Mouse (Mus musculus) midbrain, postnatal 0 days (tissue): ENCODE results near the gene Il10ra. TPM values are rescaled to one million over a fixed set of nuclear protein-coding genes. Genes with fewer than 3 reads are reported as not detected.

ENCODE experiments used
- ATAC-seq: fragments of 200-750 bp; cut with Nextera tagmentation; 2 replicates; pipeline ENCODE4 v1.8.0; 2017; ENCODE audit warnings: moderate number of reproducible peaks, mild to moderate bottlenecking, moderate TSS enrichment, moderate library complexity; ENCODE audit not compliant: low FRiP score
- DNase-seq: peaks from one replicate; pipeline ENCODE4 v3.0.0-alpha.2; 2015; ENCODE audit warnings: low spot score
- H3K27ac ChIP-seq: fragments of 300-500 bp; sonication (generic); 2 replicates; pipeline ENCODE4 v1.5.1; 2014; ENCODE audit warnings: low read depth, mild to moderate bottlenecking, low read length, mixed read lengths
- H3K27me3 ChIP-seq: fragments of 300-500 bp; sonication (generic); 2 replicates; pipeline ENCODE4 v1.6.1; 2014; ENCODE audit warnings: low read length, control low read depth, mixed read lengths; ENCODE audit not compliant: insufficient read depth
- H3K36me3 ChIP-seq: fragments of 300-500 bp; sonication (generic); 2 replicates; pipeline ENCODE4 v1.6.1; 2014; ENCODE audit warnings: low read length, control low read depth, mixed read lengths; ENCODE audit not compliant: insufficient read depth
- H3K4me1 ChIP-seq: fragments of 300-500 bp; sonication (generic); 2 replicates; pipeline ENCODE4 v1.6.1; 2014; ENCODE audit warnings: mild to moderate bottlenecking, control low read depth, antibody characterized with exemption, low read length, mixed read lengths; ENCODE audit not compliant: insufficient read depth
- H3K4me2 ChIP-seq: fragments of 300-500 bp; sonication (generic); 2 replicates; pipeline ENCODE4 v1.6.1; 2014; ENCODE audit warnings: low read depth, mild to moderate bottlenecking, low read length, mixed read lengths; ENCODE audit not compliant: poor library complexity, severe bottlenecking
- H3K4me3 ChIP-seq: fragments of 300-500 bp; sonication (generic); 2 replicates; pipeline ENCODE4 v1.5.1; 2014; ENCODE audit warnings: low read depth, mild to moderate bottlenecking, low read length, moderate library complexity
- H3K9ac ChIP-seq: fragments of 300-500 bp; sonication (generic); replicated peaks from 2 replicates; pipeline ENCODE4 v1.6.1; 2014; ENCODE audit warnings: mild to moderate bottlenecking, low read length, moderate library complexity, mixed read lengths; ENCODE audit not compliant: poor library complexity, severe bottlenecking
- H3K9me3 ChIP-seq: fragments of 300-500 bp; sonication (generic); 2 replicates; pipeline ENCODE4 v1.6.1; 2016; ENCODE audit warnings: low read length, control low read depth
- CTCF ChIP-seq: IDR thresholded peaks from 2 replicates; pipeline ENCODE4 v1.5.1; 2016; ENCODE audit warnings: antibody characterized with exemption, mild to moderate bottlenecking
- WGBS: fragments of 180-500 bp; shearing (Covaris S2); extraction: QIAGEN DNeasy Blood & Tissue Kit; methylation state at CpG from one replicate; pipeline ENCODE4 v1.1.7; 2014; 5-methylcytosine and 5-hydroxymethylcytosine counted together
- polyA plus RNA-seq: library from polyadenylated mRNA; unstranded; fragments of >200 nt; fragmentation: Nextera tagmentation; extraction: Ambion mirVana; gene quantifications from 2 replicates; pipeline ENCODE4 v1.2.1, GENCODE M21; 2015
- total RNA-seq: library from RNA; depleted of rRNA; stranded (reverse); fragments of >200 nt; gene quantifications from 2 replicates; pipeline ENCODE4 v1.2.3, GENCODE M21; 2014

The Il10ra gene
- total and polyA plus RNA-seq, 2 experiments from 2014 or later = 0.81 to 1.4 TPM

DNA sequence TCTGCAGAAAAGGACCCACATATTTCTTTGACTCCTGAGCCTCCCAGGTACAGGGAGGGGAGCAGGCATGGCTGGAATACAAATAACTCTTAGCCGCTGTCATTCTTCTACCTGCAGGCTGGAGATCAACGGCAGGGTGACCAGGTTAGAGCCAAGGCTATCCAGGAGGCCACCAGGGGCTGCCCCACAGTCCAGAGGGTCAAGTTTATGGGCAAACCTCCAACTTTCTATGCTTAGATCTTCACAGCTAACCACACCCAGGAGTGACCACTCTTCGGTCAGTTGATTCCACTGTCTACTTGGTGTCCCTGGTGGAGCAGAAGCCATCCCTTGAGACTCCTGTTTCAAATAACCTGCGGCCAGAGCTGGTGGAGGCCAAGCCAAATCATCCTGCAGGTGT, 13.5 kb downstream of the Il10ra start:
- WGBS = 92% methylated on average over 4 of the region's 4 CpGs
- no peak for DNase-seq
- no peak for ATAC-seq
- no peaks in the 10 kb centered on the region for H3K27me3 ChIP-seq
- no peaks in the 10 kb centered on the region for H3K9me3 ChIP-seq
- TF ChIP-seq CTCF = no peak
- no peak overlapping the region for H3K4me3 ChIP-seq
- no peak overlapping the region for H3K9ac ChIP-seq
- H3K4me1 ChIP-seq = no peaks in the 10 kb centered on the region
- no peaks in the 10 kb centered on the region for H3K36me3 ChIP-seq
- H3K27ac ChIP-seq = no peak overlapping the region
- H3K4me2 ChIP-seq = no peak overlapping the region

DNA sequence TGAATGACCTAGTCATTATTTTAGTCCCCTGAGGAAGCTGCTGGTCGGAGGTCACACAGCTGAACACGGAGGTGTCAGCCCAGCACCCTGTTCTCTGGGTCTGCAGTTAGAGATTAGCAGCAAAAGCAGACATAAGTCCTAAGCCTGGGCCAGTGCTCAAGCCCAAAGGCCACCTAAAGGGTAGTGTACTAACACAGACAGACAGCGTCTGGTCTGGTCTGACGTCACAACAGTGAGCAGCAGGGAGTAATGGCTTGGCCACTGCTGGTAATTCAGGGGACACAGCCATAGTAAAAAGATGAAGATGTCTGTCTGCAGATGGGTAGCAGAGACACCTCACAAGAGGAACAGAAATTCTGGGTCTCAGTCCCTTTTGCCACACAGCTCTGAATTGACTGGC, 14.3 kb downstream of the Il10ra start:
- H3K27ac ChIP-seq = no peak overlapping the region
- no peak overlapping the region for H3K9ac ChIP-seq
- 62% methylated on average over 4 of the region's 4 CpGs for WGBS
- ATAC-seq (no peak), DNase-seq (no peak)
- no peak for TF ChIP-seq CTCF
- no peaks in the 10 kb centered on the region for H3K36me3 ChIP-seq
- no peaks in the 10 kb centered on the region for H3K9me3 ChIP-seq
- no peaks in the 10 kb centered on the region for H3K27me3 ChIP-seq
- H3K4me3 ChIP-seq = no peak overlapping the region
- no peak overlapping the region for H3K4me2 ChIP-seq
- H3K4me1 ChIP-seq = no peaks in the 10 kb centered on the region

DNA sequence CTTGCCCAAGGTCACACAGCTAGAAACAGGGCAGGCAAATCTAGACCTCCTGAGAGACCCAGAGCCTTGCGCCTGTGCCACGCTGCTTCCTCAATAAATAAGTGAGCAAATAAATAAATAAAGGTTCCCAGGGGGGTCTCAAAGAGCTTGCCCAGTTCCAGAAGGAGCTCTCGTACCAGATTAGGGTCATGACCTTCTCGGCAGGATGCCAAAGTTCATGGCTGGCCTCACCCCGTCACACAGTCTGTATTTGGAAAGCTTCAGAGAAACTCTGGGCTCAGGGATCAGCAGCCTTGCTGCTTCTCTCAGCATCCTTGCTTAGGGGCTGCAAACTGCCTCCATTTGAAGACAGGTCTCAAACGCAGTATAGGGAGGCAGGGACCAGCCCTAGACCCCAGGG, 14.9 kb downstream of the Il10ra start:
- Histone ChIP-seq H3K4me2 (no peak overlapping the region), H3K27me3 (no peaks in the 10 kb centered on the region), H3K27ac (no peak overlapping the region), H3K9me3 (no peaks in the 10 kb centered on the region), H3K4me1 (no peaks in the 10 kb centered on the region), H3K4me3 (no peak overlapping the region), H3K9ac (no peak overlapping the region), H3K36me3 (no peaks in the 10 kb centered on the region)
- WGBS = 56% methylated on average over 6 of the region's 6 CpGs
- DNase-seq (no peak), ATAC-seq (no peak)
- TF ChIP-seq CTCF = no peak

DNA sequence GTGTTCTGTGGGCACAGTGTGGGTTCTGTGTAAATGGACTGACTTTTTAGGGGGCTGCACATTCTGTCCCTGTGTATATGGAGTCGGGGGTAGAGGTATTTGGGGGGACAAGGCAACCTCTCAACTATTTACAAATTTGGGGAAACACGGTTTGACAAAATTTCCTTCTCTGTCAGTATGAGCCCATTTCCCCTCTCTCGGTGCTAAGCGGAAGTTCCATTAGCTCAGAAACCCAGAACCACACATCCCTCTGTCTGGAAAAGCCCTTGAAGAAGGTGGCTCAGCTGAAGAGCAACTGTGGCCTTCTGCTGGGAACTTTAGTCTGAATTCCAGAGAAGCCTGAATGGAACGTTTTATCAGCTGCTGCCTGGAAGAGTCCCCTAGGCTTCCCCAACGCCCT, 16.6 kb downstream of the Il10ra start:
- ATAC-seq = no peak
- WGBS = 80% methylated on average over 6 of the region's 6 CpGs

DNA sequence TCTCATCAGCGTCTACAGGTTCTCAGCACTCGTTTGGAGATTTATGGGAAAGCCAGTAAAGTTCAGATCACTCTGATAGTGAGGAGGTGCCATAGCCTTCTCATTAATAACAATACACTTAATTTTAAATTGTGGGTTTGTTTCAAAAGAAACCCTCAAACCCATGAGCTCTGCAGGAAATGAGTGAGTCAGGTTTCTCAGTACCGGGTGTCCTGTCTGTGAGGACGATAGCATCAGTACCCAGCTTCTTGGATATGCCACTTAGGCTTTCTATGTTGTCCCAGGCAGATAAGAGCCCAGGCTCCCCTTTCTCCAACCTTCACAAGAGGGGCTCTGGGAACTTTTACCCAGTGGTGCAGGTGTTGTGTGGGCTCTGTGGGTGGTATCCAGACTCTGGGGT, 17.0 kb downstream of the Il10ra start:
- ATAC-seq = no peak

More for the DNA sequence above, 16.6 kb downstream of the Il10ra start:
- no peak overlapping the region for H3K4me3 ChIP-seq
- no peak overlapping the region for H3K27ac ChIP-seq
- H3K36me3 ChIP-seq = no peaks in the 10 kb centered on the region
- no peak for TF ChIP-seq CTCF
- H3K4me1 ChIP-seq = no peaks in the 10 kb centered on the region
- no peak for DNase-seq
- H3K9ac ChIP-seq = no peak overlapping the region
- no peaks in the 10 kb centered on the region for H3K27me3 ChIP-seq
- no peaks in the 10 kb centered on the region for H3K9me3 ChIP-seq
- no peak overlapping the region for H3K4me2 ChIP-seq

DNA sequence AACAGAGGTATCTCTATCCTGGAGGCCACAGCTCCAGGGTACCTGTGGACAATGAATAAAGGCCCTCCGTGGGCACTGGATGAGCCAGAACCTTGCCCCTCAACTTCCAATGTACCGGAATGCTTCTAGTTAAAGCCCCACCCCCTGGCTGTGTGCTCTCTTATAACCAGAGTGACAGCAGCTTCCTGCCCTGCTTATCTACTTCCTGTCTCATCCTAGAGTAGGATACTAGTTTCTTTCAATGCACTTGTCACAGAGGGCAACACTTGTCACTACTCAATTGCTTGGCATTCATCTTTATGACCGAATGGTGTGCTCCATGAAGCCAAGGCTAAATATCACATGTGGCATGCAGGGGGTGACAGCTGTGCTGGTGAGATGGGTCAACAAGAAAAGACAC, 17.7 kb downstream of the Il10ra start:
- Histone ChIP-seq H3K27me3 (no peaks in the 10 kb centered on the region), H3K9me3 (no peaks in the 10 kb centered on the region), H3K4me1 (no peaks in the 10 kb centered on the region), H3K4me3 (no peak overlapping the region), H3K4me2 (no peak overlapping the region), H3K27ac (no peak overlapping the region), H3K36me3 (no peaks in the 10 kb centered on the region), H3K9ac (no peak overlapping the region)
- 88% methylated on average over 3 of the region's 3 CpGs for WGBS
- no peak for ATAC-seq
- no peak for TF ChIP-seq CTCF
- DNase-seq = no peak

More for the DNA sequence above, 17.0 kb downstream of the Il10ra start:
- Histone ChIP-seq H3K4me2 (no peak overlapping the region), H3K9ac (no peak overlapping the region), H3K9me3 (no peaks in the 10 kb centered on the region), H3K36me3 (no peaks in the 10 kb centered on the region), H3K27ac (no peak overlapping the region), H3K27me3 (no peaks in the 10 kb centered on the region), H3K4me3 (no peak overlapping the region), H3K4me1 (no peaks in the 10 kb centered on the region)
- no peak for TF ChIP-seq CTCF
- 89% methylated on average over 4 of the region's 4 CpGs for WGBS
- no peak for DNase-seq
